Mouse (Mus musculus): ENCODE data around the gene Arhgap32. TPM values are rescaled to one million over a fixed set of nuclear protein-coding genes. Genes with fewer than 3 reads are reported as not detected.
A peak's percentile ranks its signal among the peaks of the same experiment; 100 is the strongest.
"Not testable (repeated sequence)": the region's sequence is repeated elsewhere in the genome, so short reads cannot be mapped to it uniquely, and the experiment has no call there.

Arhgap32 gene
- polyA plus RNA-seq, 1 experiment, result 8.2 TPM

- no peak for DNase-seq (ENCODE audit: low read depth, low spot score)
- WGBS, result 89% methylated on average over 11 of the region's 11 CpGs
These were observed 20.9 kb downstream of the Arhgap32 start for GRCm38 (mm10) chr9:32136680-32137295.

GRCm38 (mm10) chr9:32137697-32138426 is 21.9 kb downstream of the Arhgap32 start:
- 90% methylated on average over 14 of the region's 14 CpGs for WGBS
- DNase-seq (ENCODE audit: low read depth, low spot score), result no peak

- WGBS, result 77% methylated on average over 5 of the region's 5 CpGs
- no peak for DNase-seq (ENCODE audit: low read depth, low spot score)
These were observed 22.7 kb downstream of the Arhgap32 start for GRCm38 (mm10) chr9:32138616-32139015.

- DNase-seq (ENCODE audit: low read depth, low spot score), result no peak
- WGBS, result 78% methylated on average over 5 of the region's 5 CpGs
These were observed 23.7 kb downstream of the Arhgap32 start for GRCm38 (mm10) chr9:32139641-32140040.

GRCm38 (mm10) chr9:32142834-32143233 is 26.9 kb downstream of the Arhgap32 start:
- 62% methylated on average over 3 of the region's 3 CpGs for WGBS
- no peak for DNase-seq (ENCODE audit: low read depth, low spot score)

GRCm38 (mm10) chr9:32143451-32143850 is 27.5 kb downstream of the Arhgap32 start:
- WGBS, result 97% methylated on average over 3 of the region's 3 CpGs
- DNase-seq (ENCODE audit: low read depth, low spot score), result no peak

GRCm38 (mm10) chr9:32146257-32146996 is 30.5 kb downstream of the Arhgap32 start:
- 82% methylated on average over 12 of the region's 12 CpGs for WGBS
- no peak for DNase-seq (ENCODE audit: low read depth, low spot score)

GRCm38 (mm10) chr9:32149241-32149640 is 33.3 kb downstream of the Arhgap32 start:
- 89% methylated on average over 3 of the region's 3 CpGs for WGBS

GRCm38 (mm10) chr9:32149836-32150642 is 34.1 kb downstream of the Arhgap32 start:
- no peak for DNase-seq (ENCODE audit: low read depth, low spot score)
- 81% methylated on average over 11 of the region's 11 CpGs for WGBS

More at GRCm38 (mm10) chr9:32149241-32149640, 33.3 kb downstream of the Arhgap32 start:
- no peak for DNase-seq (ENCODE audit: low read depth, low spot score)

GRCm38 (mm10) chr9:32154727-32155371 is 38.9 kb downstream of the Arhgap32 start:
- WGBS, result 78% methylated on average over 3 of the region's 3 CpGs
- no peak for DNase-seq (ENCODE audit: low read depth, low spot score)

- DNase-seq (ENCODE audit: low read depth, low spot score), result no peak
- 80% methylated on average over 4 of the region's 4 CpGs for WGBS
These were observed 40.8 kb downstream of the Arhgap32 start for GRCm38 (mm10) chr9:32156706-32157105.

GRCm38 (mm10) chr9:32157201-32157600 is 41.3 kb downstream of the Arhgap32 start:
- DNase-seq (ENCODE audit: low read depth, low spot score), result no peak
- 65% methylated on average over 3 of the region's 3 CpGs for WGBS

GRCm38 (mm10) chr9:32158837-32159543 is 43.1 kb downstream of the Arhgap32 start:
- peak; percentile 60 for DNase-seq (ENCODE audit: low read depth, low spot score)
- WGBS, result 28% methylated on average over 3 of the region's 3 CpGs

GRCm38 (mm10) chr9:32159724-32160123 is 43.8 kb downstream of the Arhgap32 start:
- 82% methylated on average over 3 of the region's 3 CpGs for WGBS
- DNase-seq (ENCODE audit: low read depth, low spot score), result no peak

GRCm38 (mm10) chr9:32162792-32163191 is 46.9 kb downstream of the Arhgap32 start:
- WGBS, result 90% methylated on average over 2 of the region's 2 CpGs
- DNase-seq (ENCODE audit: low read depth, low spot score), result no peak

GRCm38 (mm10) chr9:32163820-32164219 is 47.9 kb downstream of the Arhgap32 start:
- 75% methylated on average over 6 of the region's 6 CpGs for WGBS
- DNase-seq (ENCODE audit: low read depth, low spot score), result not testable (repeated sequence)

- 90% methylated on average over 5 of the region's 5 CpGs for WGBS
- DNase-seq (ENCODE audit: low read depth, low spot score), result no peak
These were observed 52.7 kb downstream of the Arhgap32 start for GRCm38 (mm10) chr9:32168546-32169137.

GRCm38 (mm10) chr9:32170713-32171112 is 54.8 kb downstream of the Arhgap32 start:
- DNase-seq (ENCODE audit: low read depth, low spot score), result no peak
- WGBS, result 90% methylated on average over 8 of the region's 8 CpGs
